Mouse (Mus musculus) gastrocnemius, postnatal 4 days (tissue): ENCODE measurements around the gene Ppp1r35. TPM values are rescaled to one million over a fixed set of nuclear protein-coding genes. Genes with fewer than 3 reads are reported as not detected.
"Not testable (repeated sequence)": the region's sequence is repeated elsewhere in the genome, so short reads cannot be mapped to it uniquely, and the experiment has no call there.

Source experiments
- DNase-seq, 2 experiments: peaks; one replicate each; pipeline ENCODE4 v3.0.0; 2021 to 2022; ENCODE audit warnings: low spot score in 2 of 2, mixed read lengths in 2 of 2
- total RNA-seq, 2 experiments: library from RNA; stranded (reverse); gene quantifications; 2 replicates each; pipeline ENCODE4 v1.2.3; 2021

Gene Ppp1r35
- total RNA-seq, 2 experiments from 2014 or later: 14.5 to 15.8 TPM

DNA sequence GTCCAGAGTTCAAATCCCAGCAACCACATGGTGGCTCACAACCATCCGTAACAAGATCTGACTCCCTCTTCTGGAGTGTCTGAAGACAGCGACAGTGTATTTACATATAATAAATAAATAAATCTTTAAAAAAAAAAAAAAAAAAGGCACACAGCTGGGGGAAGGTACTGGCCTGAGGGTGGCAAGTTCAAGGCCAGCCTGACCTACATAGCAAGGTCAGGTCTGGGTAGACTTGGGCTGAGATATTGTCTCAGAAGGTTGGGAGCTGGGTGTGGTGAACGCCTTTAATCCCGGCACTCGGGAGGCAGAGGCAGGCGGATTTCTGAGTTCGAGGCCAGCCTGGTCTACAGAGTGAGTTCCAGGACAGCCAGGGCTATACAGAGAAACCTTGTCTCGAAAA is 28.4 kb upstream of the Ppp1r35 start:
- DNase-seq: not testable (repeated sequence)

DNA sequence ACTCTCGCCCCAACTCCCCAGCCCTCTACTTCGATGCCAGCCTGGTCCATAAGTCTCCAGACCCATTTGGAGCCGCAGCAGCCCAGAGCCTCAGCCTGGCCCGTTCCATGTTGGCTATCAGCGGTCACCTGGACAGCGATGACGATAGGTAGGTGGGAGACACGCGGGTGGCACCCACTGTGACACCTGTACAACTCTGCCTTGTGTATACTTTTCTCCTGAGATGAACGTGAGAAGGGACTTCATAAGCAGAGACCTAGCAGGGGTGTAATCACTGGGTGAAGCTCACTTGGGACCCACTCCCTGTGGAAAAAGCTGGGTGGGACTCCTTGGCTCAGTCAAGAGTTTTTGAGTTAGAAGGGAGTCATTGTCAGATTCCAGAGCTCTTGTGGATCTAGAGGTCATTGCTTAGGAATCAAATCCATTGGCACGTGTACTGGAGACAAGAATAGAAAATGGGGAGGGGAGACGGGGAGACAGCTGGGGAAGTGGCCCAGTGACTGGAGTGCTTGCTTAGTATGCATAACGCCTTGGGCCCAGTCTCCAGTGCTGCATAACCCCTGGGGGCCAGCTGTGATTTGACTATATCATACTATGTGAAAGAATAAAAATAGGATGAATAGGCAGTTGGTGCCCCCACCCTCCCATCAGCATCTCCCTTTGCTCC is 27.3 kb upstream of the Ppp1r35 start:
- DNase-seq: no peak

DNA sequence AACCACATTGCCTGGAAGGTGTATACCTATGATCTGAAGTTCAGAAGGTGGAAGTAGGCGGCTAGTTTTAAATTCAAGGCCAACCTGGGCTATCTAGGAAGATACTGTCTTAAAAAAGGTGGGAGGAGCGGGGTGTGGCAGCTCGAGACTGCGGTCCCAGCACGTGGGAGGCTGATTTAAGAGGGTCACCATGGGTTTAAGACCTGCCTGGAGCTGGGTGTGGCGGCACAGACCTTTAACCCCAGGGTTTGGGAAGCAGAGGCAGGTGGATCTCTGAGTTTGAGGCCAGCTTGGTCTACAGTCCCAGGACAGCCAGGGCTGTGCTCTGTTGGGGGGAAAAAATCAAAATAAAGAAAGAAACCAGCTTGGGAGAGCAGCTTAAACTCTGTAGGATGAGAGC is 26.7 kb upstream of the Ppp1r35 start:
- no peak for DNase-seq

GRCm38 (mm10) chr5:137753111-137753832 is 25.4 kb upstream of the Ppp1r35 start:
- DNase-seq: no peak

DNA sequence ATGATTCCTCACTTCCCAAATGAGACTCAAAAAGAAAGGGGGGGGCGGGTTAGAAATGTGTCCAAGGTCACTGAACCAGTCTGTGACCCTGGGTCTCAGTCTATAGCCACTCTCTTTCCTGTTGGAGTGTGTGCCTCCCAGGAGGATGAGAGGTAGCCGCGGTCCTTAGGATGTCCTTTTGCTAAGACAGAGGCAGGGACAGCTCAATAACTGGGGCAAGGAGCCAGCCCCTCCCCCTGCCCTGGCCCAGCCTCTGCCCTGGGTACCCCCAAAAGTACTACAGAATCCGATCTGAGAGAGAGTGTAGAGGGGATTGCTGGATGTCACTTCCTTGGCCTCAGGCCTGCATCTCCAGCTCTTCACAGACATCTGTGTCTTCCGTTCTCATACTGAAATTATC is 23.2 kb upstream of the Ppp1r35 start:
- no peak for DNase-seq

DNA sequence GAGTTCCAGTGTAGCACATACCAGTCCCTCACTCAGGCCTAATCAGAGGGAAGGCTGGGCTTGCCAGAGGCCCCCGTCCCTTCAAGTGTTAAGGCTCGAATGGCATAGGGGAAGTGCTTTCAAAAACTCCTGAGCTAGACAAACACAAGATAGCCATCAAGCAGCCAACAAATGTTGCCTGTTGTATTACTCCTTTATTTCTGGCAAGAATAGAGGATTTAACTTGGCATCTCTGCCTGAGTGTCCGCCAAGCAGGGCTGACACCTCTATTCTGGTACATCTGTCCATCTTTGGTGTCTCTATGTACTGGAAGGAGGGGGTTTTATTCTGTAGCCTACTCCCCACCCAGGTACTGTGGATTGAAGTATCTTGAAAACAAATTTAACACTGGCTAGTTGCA is 22.5 kb upstream of the Ppp1r35 start:
- DNase-seq: no peak

GRCm38 (mm10) chr5:137756882-137757661 is 21.6 kb upstream of the Ppp1r35 start:
- peak; percentile 73 to 81 for DNase-seq

DNA sequence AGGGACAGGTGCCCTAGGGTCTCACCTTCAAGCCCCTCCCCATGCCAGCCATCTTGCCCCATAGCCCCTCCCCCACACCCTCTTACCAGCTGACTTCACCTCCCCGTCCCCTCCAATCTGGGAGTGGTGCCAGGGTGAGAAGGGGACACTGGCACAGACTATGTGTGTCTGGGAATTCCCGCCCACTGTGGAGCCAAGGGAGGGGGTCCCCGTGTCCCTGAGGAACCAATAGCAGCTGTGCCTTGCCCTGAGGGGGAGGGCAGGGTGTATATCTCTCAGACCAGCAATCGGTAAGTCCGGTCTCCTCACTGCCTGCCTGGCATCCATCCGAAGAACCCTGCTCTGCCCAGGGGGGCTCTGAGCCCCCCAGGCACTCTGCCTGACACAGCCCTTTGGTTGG is 20.8 kb upstream of the Ppp1r35 start:
- no peak for DNase-seq

DNA sequence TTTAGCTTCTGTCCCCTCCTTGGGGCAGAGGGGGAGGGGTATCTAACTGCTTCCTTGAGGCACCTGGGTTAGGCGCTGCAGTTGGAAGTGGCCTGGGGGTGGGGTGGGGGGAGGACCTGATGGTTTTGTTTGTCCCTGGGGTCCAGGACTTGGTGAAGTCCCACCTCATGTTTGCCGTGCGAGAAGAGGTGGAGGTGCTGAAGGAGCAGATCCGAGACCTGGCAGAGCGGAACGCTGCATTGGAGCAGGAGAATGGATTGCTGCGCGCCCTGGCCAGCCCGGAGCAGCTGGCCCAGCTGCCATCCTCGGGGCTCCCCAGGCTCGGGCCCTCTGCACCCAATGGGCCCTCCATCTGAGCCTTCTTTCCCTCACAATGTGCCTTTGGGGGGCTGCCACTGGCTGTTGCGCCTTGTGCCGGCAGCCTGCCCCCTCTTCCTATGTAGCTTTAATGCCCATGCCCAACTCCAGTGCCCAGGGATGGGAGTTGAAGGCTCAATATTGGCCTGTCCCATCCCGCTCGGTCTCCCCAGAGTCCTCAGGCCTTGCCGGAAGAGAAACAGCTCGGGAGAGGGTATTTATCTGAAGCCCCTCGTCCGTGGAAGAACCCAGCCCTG is 19.6 kb upstream of the Ppp1r35 start:
- DNase-seq: no peak

DNA sequence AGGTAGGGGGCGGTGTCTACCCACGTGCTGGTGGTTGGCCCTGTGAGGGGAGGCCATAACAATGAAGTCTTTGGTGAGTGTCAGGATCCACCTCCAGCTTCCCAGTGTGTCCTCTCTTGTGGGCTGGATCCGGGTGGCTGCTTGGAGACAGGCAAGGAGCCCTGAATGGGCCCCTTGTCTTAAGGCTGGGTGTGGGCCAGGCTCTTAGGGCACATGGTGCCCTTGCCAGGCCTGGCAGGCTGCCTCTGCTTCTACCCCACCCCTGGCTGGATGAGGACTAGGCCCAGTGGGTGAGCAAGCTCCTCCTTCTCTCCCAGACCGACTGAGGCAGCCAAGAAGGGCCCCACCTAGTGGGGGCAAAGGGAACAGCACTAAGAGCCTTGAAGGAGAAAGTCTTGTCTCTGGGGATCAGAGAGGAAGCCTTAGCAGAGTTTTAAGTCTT is 18.7 kb upstream of the Ppp1r35 start:
- peak; percentile 65 to 85 for DNase-seq

- DNase-seq: no peak
These were observed 13.9 kb upstream of the Ppp1r35 start for GRCm38 (mm10) chr5:137764609-137765340.

DNA sequence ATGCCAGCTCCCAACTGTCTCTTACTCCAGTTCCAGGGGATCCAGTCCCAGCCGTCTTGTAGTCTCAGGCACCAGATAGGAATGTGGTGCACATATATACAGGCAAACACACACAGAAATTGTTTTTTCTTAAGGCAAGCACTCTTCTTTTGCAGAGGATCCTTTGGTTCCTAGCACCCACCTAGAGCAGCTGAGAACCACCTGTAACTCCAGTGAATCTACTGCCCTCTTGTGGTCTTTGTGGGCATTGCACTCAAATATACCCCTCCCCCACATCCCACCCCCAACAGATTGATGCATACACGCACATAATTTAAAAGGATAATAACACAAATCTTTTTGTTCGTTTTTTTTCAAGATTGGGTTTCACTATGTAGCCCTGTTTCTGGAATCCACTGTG is 12.4 kb upstream of the Ppp1r35 start:
- no peak for DNase-seq

- no peak for DNase-seq
These were observed 10.2 kb upstream of the Ppp1r35 start for GRCm38 (mm10) chr5:137768475-137768874.

DNA sequence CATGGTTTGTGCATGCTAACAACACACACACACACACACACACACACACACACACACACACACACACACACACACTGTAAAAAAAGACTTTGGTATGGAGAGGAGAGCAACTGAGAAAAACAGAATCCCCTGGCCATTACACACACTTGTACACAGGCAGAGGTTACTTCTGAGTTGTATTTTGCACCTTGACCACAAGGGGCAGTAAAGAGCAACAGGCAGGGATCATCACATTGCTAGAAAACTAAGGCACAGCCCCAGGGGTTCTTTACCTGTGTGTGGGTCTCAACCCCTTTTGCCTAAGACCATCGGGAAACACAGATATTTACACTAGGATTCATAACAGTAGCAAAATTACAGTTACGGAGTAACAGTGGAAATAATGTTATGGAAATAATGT is 7.9 kb upstream of the Ppp1r35 start:
- DNase-seq: no peak

DNA sequence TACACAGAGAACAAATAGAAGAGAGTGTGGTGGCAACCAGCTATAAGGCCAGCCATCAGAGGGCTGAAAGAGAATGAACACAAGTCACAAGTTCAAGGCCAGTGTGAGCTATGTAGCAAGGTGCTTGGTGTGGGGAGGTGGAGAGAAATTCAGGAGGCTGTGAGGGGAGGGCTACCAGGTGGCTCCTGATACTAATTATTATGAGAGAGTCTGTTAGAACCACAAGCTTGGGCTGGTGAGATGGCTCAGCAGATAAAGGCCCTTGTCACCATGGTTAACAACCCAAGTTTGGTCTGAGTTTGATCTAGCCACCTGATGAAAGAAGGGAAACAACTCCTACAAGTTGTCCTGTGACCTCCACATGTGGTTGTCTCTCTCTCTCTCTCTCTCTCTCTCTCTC is 5.9 kb upstream of the Ppp1r35 start:
- no peak for DNase-seq

GRCm38 (mm10) chr5:137775587-137776290 is 2.9 kb upstream of the Ppp1r35 start:
- DNase-seq: no peak

DNA sequence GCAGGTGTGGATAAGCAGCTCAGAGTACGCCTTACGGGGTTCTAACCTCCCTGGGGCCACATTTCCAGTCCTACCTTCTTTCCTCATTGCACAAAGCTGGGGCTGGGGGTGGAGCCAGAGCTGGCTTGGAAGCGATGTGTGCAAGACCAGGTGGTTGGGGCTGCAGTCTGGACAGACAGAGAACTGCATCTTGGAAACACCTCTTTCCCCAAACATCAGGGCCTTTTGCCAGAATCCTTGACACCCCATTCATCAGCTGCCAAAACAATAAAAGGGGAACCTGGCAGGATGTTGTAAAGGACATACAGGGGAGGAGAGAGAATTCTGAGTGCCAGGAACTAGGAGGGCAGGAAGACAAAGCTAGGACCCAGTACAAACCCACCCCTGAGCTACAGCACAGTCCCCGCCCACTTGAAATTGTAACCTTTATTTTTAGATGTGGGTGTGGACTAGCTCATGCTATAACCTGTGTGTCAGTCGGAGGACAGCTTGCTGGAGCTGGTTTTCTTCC is 2.2 kb upstream of the Ppp1r35 start:
- no peak for DNase-seq

DNA sequence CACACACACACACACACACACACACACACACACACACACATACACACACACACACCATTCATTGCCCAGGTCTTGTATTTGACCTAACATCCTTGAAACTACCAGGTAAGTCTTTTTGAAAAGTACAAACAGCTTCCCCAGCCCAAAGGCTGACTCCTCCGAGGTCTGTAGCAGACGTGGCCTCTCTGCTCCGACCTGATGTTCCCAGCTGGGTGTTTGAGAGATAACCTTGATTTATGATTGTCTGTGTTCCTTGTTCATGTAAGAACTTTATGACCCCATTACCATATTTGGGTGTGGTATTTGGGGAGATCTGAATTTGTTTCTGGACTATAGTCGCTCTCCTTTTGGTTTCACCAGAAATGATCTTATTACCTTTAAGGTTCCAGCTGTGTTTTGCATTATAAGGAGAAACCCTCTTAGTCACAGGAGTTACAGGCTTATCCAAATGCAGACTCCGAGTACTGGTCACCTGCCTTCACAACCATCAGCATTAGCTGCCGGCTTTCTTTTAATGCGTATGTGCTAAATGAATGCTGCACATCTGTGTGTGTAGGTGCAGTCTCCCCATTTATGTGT is 1.3 kb upstream of the Ppp1r35 start:
- DNase-seq: no peak

GRCm38 (mm10) chr5:137779053-137779933 is 644 bp downstream of the Ppp1r35 start:
- peak in 1 of 2 experiments; percentile 39 for DNase-seq
